ENCODE assay signal across 36 mouse cellular contexts in the genomic region with DNA sequence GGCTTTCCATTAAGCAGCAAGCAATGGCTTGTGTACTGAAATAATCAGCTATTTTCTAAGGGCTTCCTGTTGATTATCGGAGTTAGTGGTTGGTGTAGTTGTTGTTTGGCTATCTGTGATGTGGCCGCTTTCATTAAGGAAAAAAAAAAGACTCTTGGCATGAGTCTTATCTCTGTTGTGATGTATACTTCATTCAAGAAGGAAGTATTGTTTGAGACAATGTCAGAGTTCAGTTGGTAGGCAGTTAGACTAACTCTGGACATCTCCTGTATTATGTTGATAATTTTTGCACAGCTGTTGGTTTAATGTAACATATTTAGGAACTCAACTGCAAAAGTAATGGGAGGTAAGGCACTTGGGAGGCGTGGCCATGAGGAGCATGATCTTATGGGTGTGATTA. TPM values are rescaled to one million over a fixed set of nuclear protein-coding genes. Genes with fewer than 3 reads are reported as not detected.
"Had no signal": no experiment of that assay in that cellular context is flagged by ENCODE, and none has a peak within 500 bp of the region (broad histone marks: within the 10 kb centered on the region; RNA-seq: fewer than 3 reads in every experiment).

No protein-coding gene starts in this region.

- H3K27me3 ChIP-seq: hindbrain, embryonic 12.5 days had no signal

- H3K27ac ChIP-seq: heart, embryonic 10.5 days; heart, embryonic 13.5 days; heart, embryonic 15.5 days; hindbrain, embryonic 10.5 days; hindbrain, embryonic 12.5 days; hindbrain, embryonic 13.5 days; hindbrain, embryonic 14.5 days; hindbrain, embryonic 15.5 days; hindbrain, postnatal 0 days; intestine, embryonic 15.5 days; kidney, embryonic 15.5 days; kidney, postnatal 0 days; layer of hippocampus, adult 2 months had no signal

- DNase-seq: heart, postnatal 10 days; heart, postnatal 14 days; heart, postnatal 36 days; heart, postnatal 4 days; kidney, adult 11 months; kidney, adult 18-20 months; kidney, adult 2 months; kidney, adult 8-10 months; kidney, adult 9 months; kidney, postnatal 10 days; kidney, postnatal 14 days; kidney, postnatal 25 days; kidney, postnatal 36 days; kidney, postnatal 4 days; layer of hippocampus, adult 9-11 months; layer of hippocampus, postnatal 36 days had no signal

- H3K9ac ChIP-seq: heart, embryonic 12.5 days; heart, embryonic 13.5 days; heart, embryonic 15.5 days; hindbrain, embryonic 12.5 days; hindbrain, embryonic 13.5 days; hindbrain, embryonic 14.5 days; hindbrain, embryonic 15.5 days; intestine, embryonic 15.5 days; kidney, embryonic 15.5 days had no signal

- ATAC-seq: hindbrain, embryonic 16.5 days; hindbrain, postnatal 0 days; inflammation-experienced regulatory T-cells, adult 6 months; intestine, embryonic 15.5 days; intestine, embryonic 16.5 days; intestine, postnatal 0 days had no signal

- H3K36me3 ChIP-seq: heart, embryonic 10.5 days; heart, embryonic 12.5 days; heart, embryonic 13.5 days; heart, embryonic 15.5 days; hindbrain, embryonic 10.5 days; hindbrain, embryonic 12.5 days; hindbrain, embryonic 13.5 days; hindbrain, embryonic 15.5 days; intestine, embryonic 15.5 days; kidney, embryonic 15.5 days had no signal

- H3K4me1 ChIP-seq: heart, embryonic 10.5 days; heart, embryonic 12.5 days; heart, embryonic 13.5 days; hindbrain, embryonic 10.5 days had no signal

- H3K4me2 ChIP-seq: heart, embryonic 11.5 days; heart, embryonic 12.5 days; heart, embryonic 13.5 days; heart, embryonic 15.5 days; hindbrain, embryonic 12.5 days; hindbrain, embryonic 13.5 days; hindbrain, embryonic 14.5 days; hindbrain, embryonic 15.5 days; intestine, embryonic 15.5 days; kidney, embryonic 15.5 days had no signal

- H3K4me3 ChIP-seq: heart, embryonic 10.5 days; heart, embryonic 12.5 days; heart, embryonic 13.5 days; heart, embryonic 15.5 days; hindbrain, embryonic 10.5 days; hindbrain, embryonic 12.5 days; hindbrain, embryonic 13.5 days; hindbrain, embryonic 15.5 days; intestine, embryonic 15.5 days; kidney, embryonic 15.5 days; layer of hippocampus, adult 2 months had no signal

- H3K9me3 ChIP-seq: heart, embryonic 10.5 days; heart, embryonic 12.5 days; heart, embryonic 13.5 days; heart, embryonic 15.5 days; hindbrain, embryonic 10.5 days; hindbrain, embryonic 12.5 days; hindbrain, embryonic 13.5 days; hindbrain, embryonic 15.5 days; intestine, embryonic 15.5 days; kidney, embryonic 15.5 days had no signal

RNA-seq across cellular contexts. Expression of a gene that starts 6.1 kb away (rescaled TPM):
- total RNA-seq: hematopoietic stem cell, adult 5-6 weeks had no signal
